Mouse (Mus musculus) megakaryocyte, embryonic 14.5 days (primary cell): ENCODE results near the gene Astn1. TPM values are rescaled to one million over a fixed set of nuclear protein-coding genes. Genes with fewer than 3 reads are reported as not detected.

Source experiments
- H3K27me3 ChIP-seq: replicated peaks from 2 replicates; pipeline ENCODE3; 2012; ENCODE audit warnings: inconsistent platforms
- H3K36me3 ChIP-seq: replicated peaks from 2 replicates; pipeline ENCODE3; 2012; ENCODE audit warnings: low read length, inconsistent platforms, mixed read lengths
- H3K4me1 ChIP-seq: 2 replicates; pipeline ENCODE4 v1.6.1; 2012; ENCODE audit warnings: inconsistent platforms
- H3K4me3 ChIP-seq: replicated peaks from 2 replicates; pipeline ENCODE3; 2012; ENCODE audit warnings: moderate library complexity, mild to moderate bottlenecking, inconsistent platforms
- H3K9me3 ChIP-seq: 2 replicates; pipeline ENCODE4 v1.6.1; 2012; ENCODE audit warnings: inconsistent platforms
- FLI1 ChIP-seq: IDR thresholded peaks from 2 replicates; pipeline ENCODE4 v1.6.1; 2012; ENCODE audit warnings: low read length, inconsistent platforms, mixed read lengths
- GATA1 ChIP-seq: IDR thresholded peaks from 3 replicates; pipeline ENCODE4 v1.6.1; 2012; ENCODE audit warnings: mixed read lengths, low read length, inconsistent platforms, borderline replicate concordance
- polyA plus RNA-seq: library from polyadenylated mRNA; stranded (reverse); fragments of >175 nt; gene quantifications from 2 replicates; pipeline ENCODE4 v1.2.3, GENCODE M21; 2012; ENCODE audit warnings: low replicate concordance; ENCODE audit not compliant: insufficient read depth

Astn1 gene
- polyA plus RNA-seq, 1 experiment: not detected

DNA sequence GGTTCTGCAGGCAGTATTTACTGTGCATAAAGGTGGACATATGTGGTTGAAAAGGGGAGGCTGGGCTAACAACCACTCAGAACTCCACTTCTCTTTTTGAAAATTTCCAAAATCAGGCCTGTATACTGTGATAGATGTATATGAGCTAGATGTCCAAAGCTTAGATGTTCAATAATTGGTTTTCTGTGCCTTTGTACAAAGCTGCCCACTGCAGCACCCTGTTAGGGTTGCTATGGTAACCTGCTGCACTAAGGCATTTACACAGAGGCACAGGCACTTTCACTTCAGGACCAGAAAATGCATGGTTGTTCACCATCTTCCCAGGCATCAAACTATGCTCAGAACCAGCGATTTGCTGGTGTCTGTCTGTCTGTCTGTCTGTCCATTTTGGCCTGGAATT lies 2.4 kb downstream of the Astn1 start:
- TF ChIP-seq GATA1: no peak
- TF ChIP-seq FLI1: no peak
- Histone ChIP-seq H3K4me3 (no peak overlapping the region), H3K9me3 (no peaks in the 10 kb centered on the region), H3K4me1 (peaks cover 4% of the 10 kb centered on the region; the same call in 1 of the 2 replicates), H3K36me3 (no peaks in the 10 kb centered on the region), H3K27me3 (peaks cover 11% of the 10 kb centered on the region)

- Histone ChIP-seq H3K36me3 (no peaks in the 10 kb centered on the region), H3K4me3 (no peak overlapping the region), H3K4me1 (no peaks in the 10 kb centered on the region), H3K9me3 (no peaks in the 10 kb centered on the region), H3K27me3 (no peaks in the 10 kb centered on the region)
- TF ChIP-seq FLI1: no peak
- no peak for TF ChIP-seq GATA1
These were observed 20.2 kb downstream of the Astn1 start for GRCm38 (mm10) chr1:158382277-158382676.

- no peaks in the 10 kb centered on the region for H3K9me3 ChIP-seq
- no peak overlapping the region for H3K4me3 ChIP-seq
- TF ChIP-seq FLI1 (no peak), GATA1 (no peak)
- no peaks in the 10 kb centered on the region for H3K4me1 ChIP-seq
- H3K27me3 ChIP-seq: no peaks in the 10 kb centered on the region
- H3K36me3 ChIP-seq: no peaks in the 10 kb centered on the region
These were observed 21.1 kb downstream of the Astn1 start for GRCm38 (mm10) chr1:158383210-158383609.

- no peaks in the 10 kb centered on the region for H3K4me1 ChIP-seq
- no peaks in the 10 kb centered on the region for H3K9me3 ChIP-seq
- TF ChIP-seq FLI1 (no peak), GATA1 (no peak)
- H3K27me3 ChIP-seq: no peaks in the 10 kb centered on the region
- no peak overlapping the region for H3K4me3 ChIP-seq
- H3K36me3 ChIP-seq: no peaks in the 10 kb centered on the region
These were observed 23.2 kb downstream of the Astn1 start for GRCm38 (mm10) chr1:158385311-158385710.

GRCm38 (mm10) chr1:158386781-158387180 lies 24.7 kb downstream of the Astn1 start:
- Histone ChIP-seq H3K36me3 (no peaks in the 10 kb centered on the region), H3K4me1 (no peaks in the 10 kb centered on the region)

GRCm38 (mm10) chr1:158388995-158389394 lies 26.9 kb downstream of the Astn1 start:
- Histone ChIP-seq H3K9me3 (peaks cover 5% of the 10 kb centered on the region; the same call in 1 of the 2 replicates), H3K4me1 (no peaks in the 10 kb centered on the region), H3K4me3 (no peak overlapping the region), H3K27me3 (no peaks in the 10 kb centered on the region), H3K36me3 (no peaks in the 10 kb centered on the region)
- TF ChIP-seq GATA1: no peak
- TF ChIP-seq FLI1: no peak

More at GRCm38 (mm10) chr1:158386781-158387180, 24.7 kb downstream of the Astn1 start:
- no peak for TF ChIP-seq GATA1
- no peak for TF ChIP-seq FLI1
- Histone ChIP-seq H3K27me3 (no peaks in the 10 kb centered on the region), H3K9me3 (peaks cover 5% of the 10 kb centered on the region; the same call in 1 of the 2 replicates), H3K4me3 (no peak overlapping the region)

DNA sequence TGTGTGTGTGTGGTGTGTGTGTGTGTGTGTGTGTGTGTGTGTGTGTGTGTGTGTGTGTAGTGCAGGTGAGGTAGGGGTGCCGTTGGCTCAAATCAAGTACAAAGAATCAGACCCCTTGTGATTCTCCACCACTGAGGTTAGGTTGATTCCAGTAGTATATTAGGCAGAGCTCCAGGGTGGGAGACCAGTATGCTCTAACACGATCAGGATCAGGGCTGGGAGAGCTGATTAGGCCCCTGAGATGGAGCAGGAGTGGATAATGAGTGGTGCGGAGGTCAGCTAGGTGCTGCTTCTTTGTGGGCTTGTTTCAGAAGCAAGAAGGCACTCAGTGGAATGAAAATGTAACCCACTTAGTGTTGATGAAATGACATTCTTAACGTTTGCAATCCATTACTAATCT lies 28.6 kb downstream of the Astn1 start:
- Histone ChIP-seq H3K27me3 (no peaks in the 10 kb centered on the region), H3K4me1 (no peaks in the 10 kb centered on the region), H3K9me3 (peaks cover 5% of the 10 kb centered on the region; the same call in 1 of the 2 replicates), H3K36me3 (no peaks in the 10 kb centered on the region), H3K4me3 (no peak overlapping the region)
- TF ChIP-seq GATA1 (no peak), FLI1 (no peak)

DNA sequence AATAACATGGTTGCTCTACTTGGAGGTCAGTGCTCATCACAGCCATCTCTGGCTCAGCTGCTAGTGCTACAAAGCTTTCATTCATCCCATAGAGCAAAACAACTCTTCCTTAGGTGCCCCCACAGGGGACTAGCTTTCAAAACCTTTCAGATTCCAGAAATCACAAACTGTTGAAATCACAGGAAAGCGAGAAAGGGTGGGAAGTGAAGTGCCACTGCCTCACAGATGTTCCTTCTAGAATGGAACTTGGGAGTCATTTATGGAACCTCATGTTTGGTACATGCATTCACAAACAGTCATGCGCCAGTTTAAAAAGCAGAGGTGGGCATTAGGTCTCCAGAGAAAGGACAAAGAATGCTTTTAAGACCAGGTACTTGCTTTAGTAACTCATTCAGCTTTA lies 35.0 kb downstream of the Astn1 start:
- no peaks in the 10 kb centered on the region for H3K36me3 ChIP-seq

GRCm38 (mm10) chr1:158400898-158401297 lies 38.8 kb downstream of the Astn1 start:
- Histone ChIP-seq H3K36me3 (no peaks in the 10 kb centered on the region), H3K9me3 (peaks cover 14% of the 10 kb centered on the region), H3K4me3 (no peak overlapping the region), H3K27me3 (no peaks in the 10 kb centered on the region), H3K4me1 (no peaks in the 10 kb centered on the region)
- TF ChIP-seq FLI1 (no peak), GATA1 (no peak)

More for the DNA sequence above, 35.0 kb downstream of the Astn1 start:
- H3K9me3 ChIP-seq: peaks cover 4% of the 10 kb centered on the region; the same call in 1 of the 2 replicates
- no peaks in the 10 kb centered on the region for H3K27me3 ChIP-seq
- TF ChIP-seq GATA1 (no peak), FLI1 (no peak)
- H3K4me1 ChIP-seq: no peaks in the 10 kb centered on the region
- H3K4me3 ChIP-seq: no peak overlapping the region

- TF ChIP-seq GATA1: no peak
- no peak for TF ChIP-seq FLI1
These were observed 44.1 kb downstream of the Astn1 start for GRCm38 (mm10) chr1:158405899-158406769.

More at GRCm38 (mm10) chr1:158405899-158406769, 44.1 kb downstream of the Astn1 start:
- H3K36me3 ChIP-seq: no peaks in the 10 kb centered on the region
- H3K4me3 ChIP-seq: no peak overlapping the region
- no peaks in the 10 kb centered on the region for H3K4me1 ChIP-seq
- peaks cover 18% of the 10 kb centered on the region for H3K9me3 ChIP-seq
- H3K27me3 ChIP-seq: no peaks in the 10 kb centered on the region
